Mouse (Mus musculus) mesoderm, embryonic 11.5 days (tissue): ENCODE measurements at regions not wholly inside any gene's neighbourhood (a gene's known extent, or its start where the extent isn't known, plus 50 kb on each side); places are given as distances from the start of the nearest gene placed in this dataset.

Source experiments
- DNase-seq: peaks from one replicate; pipeline ENCODE4 v3.0.0-alpha.2; 2012; ENCODE audit warnings: low read depth, low spot score

GRCm38 (mm10) chr8:103492914-103493517 lies 608.4 kb upstream of the Cdh5 start:
- no peak for DNase-seq

DNA sequence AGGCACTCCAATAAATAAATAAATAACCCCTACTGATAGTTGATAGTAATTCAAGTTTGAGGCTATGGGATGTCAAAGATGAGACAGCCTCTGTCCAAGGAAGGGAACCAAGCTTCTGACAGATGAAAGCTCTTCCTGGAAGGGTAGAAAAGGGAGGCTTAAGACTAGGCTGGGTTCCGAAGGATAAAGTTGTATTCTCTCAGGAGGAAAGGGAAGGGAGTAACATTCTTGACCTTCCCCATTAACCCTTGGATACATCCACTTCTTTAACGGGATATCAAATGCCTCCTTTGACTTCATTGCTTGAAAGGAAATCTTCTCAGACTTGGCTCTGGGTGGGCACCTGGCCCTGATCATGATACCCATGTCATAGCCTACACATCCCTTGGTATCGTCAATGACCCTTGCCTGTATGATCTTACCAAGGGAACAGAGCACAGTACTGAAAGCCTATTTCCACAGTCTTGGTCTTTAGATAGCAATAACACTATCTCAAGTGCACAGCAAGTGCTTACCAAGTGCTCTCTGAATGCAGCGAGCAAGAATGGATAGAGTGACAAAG lies 607.4 kb upstream of the Cdh5 start:
- no peak for DNase-seq

GRCm38 (mm10) chr8:103494670-103495069 lies 606.8 kb upstream of the Cdh5 start:
- DNase-seq, result no peak

GRCm38 (mm10) chr8:103501328-103501727 lies 600.1 kb upstream of the Cdh5 start:
- no peak for DNase-seq

DNA sequence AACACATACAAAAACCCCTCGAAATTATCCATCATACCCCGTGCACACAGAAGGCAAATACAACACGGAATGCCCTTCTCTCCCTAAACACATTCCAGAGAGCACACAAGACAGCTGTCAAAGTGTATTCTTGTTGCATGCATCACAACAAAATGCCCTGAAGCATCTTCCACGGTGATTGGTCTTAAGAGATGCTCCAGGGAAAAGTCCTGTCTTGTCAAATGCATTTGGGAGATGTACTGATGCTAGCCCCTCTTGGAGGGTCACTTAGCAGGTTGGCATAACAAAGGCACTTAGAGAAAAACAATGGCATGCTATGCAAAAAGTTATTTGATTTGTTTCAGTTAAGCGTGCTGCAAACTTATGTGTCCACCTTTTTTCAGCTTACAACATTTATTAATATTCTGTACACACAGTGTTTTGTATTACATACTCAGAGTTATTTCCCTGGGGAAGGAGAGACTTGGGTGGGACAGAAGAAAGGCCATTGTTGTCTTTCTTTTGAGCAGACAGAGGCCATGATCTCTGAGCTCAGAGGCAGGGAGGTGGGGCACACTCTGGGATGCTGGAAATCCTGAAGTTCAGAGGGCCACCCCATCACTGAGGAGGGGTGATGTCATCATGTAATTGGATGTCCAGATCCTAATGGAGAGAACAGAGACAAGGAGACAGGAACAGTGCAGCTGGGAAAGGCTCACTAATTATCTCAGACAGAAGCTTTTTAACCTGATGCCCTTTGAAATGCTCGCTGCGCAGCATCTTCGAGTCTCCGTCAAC lies 598.2 kb upstream of the Cdh5 start:
- no peak for DNase-seq

DNA sequence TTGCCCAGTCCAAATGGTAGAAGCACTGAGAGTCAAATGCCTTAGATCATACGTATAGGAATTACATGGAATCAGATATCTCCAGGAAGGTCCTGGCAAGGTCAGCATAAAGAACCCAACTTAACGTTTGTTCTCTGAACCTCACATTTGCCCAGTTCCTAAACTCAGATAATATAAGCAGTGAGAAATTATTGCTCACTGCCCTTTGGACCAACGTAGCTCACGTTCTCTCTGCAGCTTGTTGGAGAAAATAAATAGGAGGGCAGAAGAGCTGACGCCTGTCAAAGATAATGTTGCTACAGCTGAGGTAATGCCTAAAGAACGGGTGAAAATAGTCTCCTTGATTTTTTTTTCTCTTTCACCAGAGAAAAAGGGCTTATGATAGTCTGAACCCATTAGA lies 595.1 kb upstream of the Cdh5 start:
- DNase-seq, result no peak

GRCm38 (mm10) chr8:103507068-103507467 lies 594.4 kb upstream of the Cdh5 start:
- DNase-seq, result no peak

GRCm38 (mm10) chr8:103520141-103520866 lies 581.1 kb upstream of the Cdh5 start:
- no peak for DNase-seq

DNA sequence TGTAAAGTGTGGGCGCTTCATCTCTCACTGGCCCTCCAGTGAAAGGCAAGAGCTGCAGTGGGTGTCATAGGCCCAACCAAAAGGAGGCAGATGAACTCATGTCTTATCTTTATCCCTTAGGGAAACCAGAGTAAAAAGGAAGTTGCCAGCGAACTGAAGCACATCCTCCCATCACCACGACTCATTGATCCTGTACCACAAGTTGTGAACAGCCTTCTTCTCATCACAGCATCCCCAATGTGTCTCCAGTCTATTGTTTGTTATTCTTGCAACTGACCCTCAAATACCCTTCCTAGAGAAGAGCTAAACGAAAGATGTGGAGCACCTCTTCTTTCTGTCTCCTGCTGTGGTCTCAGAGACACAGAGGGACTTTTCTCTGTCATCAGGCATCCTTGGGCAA lies 570.5 kb upstream of the Cdh5 start:
- no peak for DNase-seq

DNA sequence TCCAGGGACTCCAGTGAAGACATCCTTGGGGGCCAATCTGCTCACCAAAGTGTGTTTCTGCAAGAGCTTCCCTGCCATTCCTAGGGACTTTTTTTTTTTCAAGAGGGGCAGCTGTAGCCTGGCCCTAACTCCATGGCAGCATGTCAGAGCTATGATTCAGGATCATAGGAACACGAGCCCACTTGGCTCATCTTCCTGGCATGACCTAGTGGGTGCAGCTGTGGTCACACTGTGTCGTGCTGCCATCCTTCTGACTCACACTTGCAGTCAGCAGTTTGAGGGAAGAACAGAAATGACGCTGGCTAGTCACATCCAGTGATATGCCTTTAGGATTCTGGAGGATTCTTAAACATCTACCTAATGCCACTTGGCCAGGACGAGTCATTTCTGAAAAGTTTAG lies 566.5 kb upstream of the Cdh5 start:
- no peak for DNase-seq

GRCm38 (mm10) chr8:103536856-103537255 lies 564.6 kb upstream of the Cdh5 start:
- no peak for DNase-seq

DNA sequence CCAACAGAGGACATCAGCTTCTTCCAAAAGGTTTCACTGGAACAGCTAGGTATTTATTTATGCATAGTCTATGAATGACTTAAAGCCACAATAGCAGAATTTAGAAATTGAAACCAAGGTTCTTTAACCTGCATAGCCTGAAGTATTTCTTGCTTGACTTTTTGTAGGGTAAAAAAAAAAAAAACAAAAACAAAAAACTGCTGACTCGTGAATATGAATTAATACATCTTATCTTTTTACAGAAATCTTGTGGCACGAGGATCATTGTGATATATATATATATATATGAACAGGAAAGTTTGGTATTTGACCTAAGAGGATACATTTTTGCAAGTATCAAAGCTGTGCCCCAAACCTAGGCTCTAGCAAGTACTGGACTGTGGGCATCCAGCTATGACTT lies 559.5 kb upstream of the Cdh5 start:
- no peak for DNase-seq

- no peak for DNase-seq
Measured at GRCm38 (mm10) chr8:103551916-103552535, 549.4 kb upstream of the Cdh5 start.

DNA sequence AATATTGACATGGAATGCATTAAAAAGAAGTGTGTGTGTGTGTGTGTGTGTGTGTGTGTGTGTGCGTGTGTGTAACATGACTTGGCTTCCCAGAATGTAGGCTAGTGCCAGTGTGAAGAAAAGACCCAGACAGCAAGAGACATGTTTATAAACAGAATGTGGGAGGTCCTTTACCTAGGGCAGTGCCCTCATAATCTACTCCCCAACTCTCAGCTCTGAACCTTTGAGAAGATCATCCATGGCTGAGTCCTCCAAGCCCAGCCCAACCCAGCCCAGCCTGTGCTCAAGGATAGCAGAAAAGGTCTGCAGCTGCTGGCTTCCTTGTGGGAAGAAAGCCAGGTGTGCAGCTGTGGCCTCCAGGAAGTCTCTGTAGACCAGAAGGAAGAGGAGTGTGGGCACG lies 539.8 kb upstream of the Cdh5 start:
- DNase-seq, result no peak

DNA sequence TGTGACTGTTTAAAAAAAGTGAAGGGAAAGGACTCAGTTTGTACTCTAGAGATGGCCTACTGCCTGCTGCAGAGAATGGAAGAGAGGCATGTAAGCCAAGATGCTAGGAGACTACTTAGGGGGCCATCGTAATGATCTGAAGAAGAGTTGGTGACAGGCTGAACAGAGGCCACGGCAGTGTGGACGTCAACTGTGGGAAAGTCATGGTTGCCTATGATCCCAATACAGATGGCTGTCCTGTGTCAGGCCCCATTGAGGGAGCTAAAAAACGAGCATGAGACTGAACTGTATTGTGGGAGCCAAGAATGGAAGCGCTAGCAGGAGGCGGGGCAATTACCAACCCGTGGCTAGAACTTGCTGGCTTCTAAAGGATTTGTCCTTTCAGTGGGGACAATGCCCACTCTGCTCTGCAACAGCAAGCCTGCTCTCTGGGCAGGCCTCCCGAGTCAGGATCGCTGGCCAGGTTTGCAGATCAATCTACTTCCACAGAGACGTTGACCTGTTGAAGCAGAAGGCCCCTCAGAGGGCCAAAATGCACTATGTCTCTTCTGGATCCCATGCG lies 530.5 kb upstream of the Cdh5 start:
- no peak for DNase-seq

- DNase-seq, result no peak
Measured at GRCm38 (mm10) chr8:103577147-103577546, 524.3 kb upstream of the Cdh5 start.

DNA sequence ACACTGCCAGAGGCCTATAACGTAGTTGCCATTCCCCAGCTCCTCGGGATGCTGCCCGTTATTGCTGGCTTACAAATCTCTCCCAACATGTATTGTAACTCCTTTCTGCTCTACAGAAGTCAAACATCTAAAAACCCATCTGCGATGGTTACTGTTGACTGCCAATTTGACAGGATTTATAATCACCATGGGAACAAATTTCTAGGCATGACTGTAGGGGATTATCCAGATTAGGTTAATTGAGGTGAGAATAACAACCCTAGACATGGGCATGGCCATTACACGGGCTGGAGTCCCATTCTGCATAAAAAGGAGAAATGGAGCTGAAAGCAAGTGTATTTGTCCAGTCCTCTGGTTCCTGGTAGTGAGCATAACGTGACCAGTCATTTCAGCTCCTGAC lies 523.4 kb upstream of the Cdh5 start:
- DNase-seq, result no peak

GRCm38 (mm10) chr8:103608291-103608690 lies 493.1 kb upstream of the Cdh5 start:
- no peak for DNase-seq

- peak; percentile 32 for DNase-seq
Measured at GRCm38 (mm10) chr8:103623781-103624434, 477.5 kb upstream of the Cdh5 start.

- DNase-seq, result no peak
Measured at GRCm38 (mm10) chr8:103625166-103625890, 476.1 kb upstream of the Cdh5 start.
